Mouse (Mus musculus): ENCODE data around the gene Zfp648. TPM values are rescaled to one million over a fixed set of nuclear protein-coding genes. Genes with fewer than 3 reads are reported as not detected.

Gene Zfp648
- polyA plus RNA-seq, 1 experiment from 2014 or later: 0.66 TPM

- no peaks in the 10 kb centered on the region for H3K9me3 ChIP-seq
- H3K4me1 ChIP-seq: no peaks in the 10 kb centered on the region
- no peaks in the 10 kb centered on the region for H3K36me3 ChIP-seq
- ATAC-seq (ENCODE audit: insufficient number of reproducible peaks, insufficient read depth, low FRiP score, low TSS enrichment, low read depth): no peak
- no peak overlapping the region for H3K27ac ChIP-seq
- H3K27me3 ChIP-seq: no peaks in the 10 kb centered on the region
- no peak overlapping the region for H3K4me2 ChIP-seq
- no peak overlapping the region for H3K4me3 ChIP-seq
- WGBS: 82% methylated on average over 4 of the region's 4 CpGs
- no peak overlapping the region for H3K9ac ChIP-seq
These were observed 31.6 kb downstream of the Zfp648 start for GRCm38 (mm10) chr1:154232594-154232993.

DNA sequence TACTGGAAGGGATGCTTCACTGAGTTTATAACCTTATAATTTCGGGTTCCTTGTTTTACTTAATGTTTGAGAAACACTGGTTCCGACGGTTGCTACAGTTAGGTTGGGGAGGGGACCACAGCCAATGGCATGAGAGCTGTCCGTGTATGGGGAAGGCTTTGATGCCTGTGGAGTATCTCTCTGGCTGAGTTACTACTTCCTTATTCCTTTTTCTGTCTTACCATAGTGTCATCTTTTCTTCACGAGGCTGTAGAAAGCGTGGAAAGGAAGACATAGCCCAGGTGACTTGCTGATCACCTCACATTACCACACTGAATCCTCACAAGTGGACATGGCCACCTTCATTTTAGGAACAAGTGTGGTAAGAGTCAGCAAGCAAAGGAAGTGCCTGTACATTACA, 32.0 kb downstream of the Zfp648 start:
- H3K27ac ChIP-seq: no peak overlapping the region
- H3K9ac ChIP-seq: no peak overlapping the region
- 75% methylated on average over 6 of the region's 6 CpGs for WGBS
- H3K27me3 ChIP-seq: no peaks in the 10 kb centered on the region
- no peak overlapping the region for H3K4me2 ChIP-seq
- no peaks in the 10 kb centered on the region for H3K4me1 ChIP-seq
- no peaks in the 10 kb centered on the region for H3K36me3 ChIP-seq
- ATAC-seq (ENCODE audit: insufficient number of reproducible peaks, insufficient read depth, low FRiP score, low TSS enrichment, low read depth): no peak
- no peak overlapping the region for H3K4me3 ChIP-seq
- no peaks in the 10 kb centered on the region for H3K9me3 ChIP-seq

DNA sequence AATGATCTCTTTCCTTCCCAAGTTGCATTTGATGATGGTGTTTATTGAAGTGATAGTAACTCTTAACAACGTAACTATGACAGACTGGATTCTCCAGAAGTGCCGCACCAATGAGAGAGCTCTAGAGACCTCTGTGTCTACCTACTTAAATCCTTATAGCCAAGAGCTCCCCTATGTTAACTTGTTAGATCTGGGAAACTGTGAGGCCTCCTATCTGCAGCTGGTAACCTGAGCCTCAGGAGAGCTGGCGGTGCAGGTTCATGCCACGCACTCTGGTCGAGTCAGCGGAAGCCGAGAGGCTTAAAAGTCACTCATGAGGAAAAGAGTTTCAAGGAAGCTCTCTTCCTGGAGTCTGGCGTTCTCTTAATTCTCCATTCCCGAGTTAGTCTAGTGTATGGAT, 33.8 kb downstream of the Zfp648 start:
- H3K36me3 ChIP-seq: no peaks in the 10 kb centered on the region
- no peak overlapping the region for H3K9ac ChIP-seq
- ATAC-seq (ENCODE audit: insufficient number of reproducible peaks, insufficient read depth, low FRiP score, low TSS enrichment, low read depth): no peak
- H3K27me3 ChIP-seq: no peaks in the 10 kb centered on the region
- no peak overlapping the region for H3K27ac ChIP-seq
- no peaks in the 10 kb centered on the region for H3K9me3 ChIP-seq
- 72% methylated on average over 9 of the region's 9 CpGs for WGBS
- H3K4me1 ChIP-seq: no peaks in the 10 kb centered on the region
- no peak overlapping the region for H3K4me2 ChIP-seq
- H3K4me3 ChIP-seq: no peak overlapping the region

DNA sequence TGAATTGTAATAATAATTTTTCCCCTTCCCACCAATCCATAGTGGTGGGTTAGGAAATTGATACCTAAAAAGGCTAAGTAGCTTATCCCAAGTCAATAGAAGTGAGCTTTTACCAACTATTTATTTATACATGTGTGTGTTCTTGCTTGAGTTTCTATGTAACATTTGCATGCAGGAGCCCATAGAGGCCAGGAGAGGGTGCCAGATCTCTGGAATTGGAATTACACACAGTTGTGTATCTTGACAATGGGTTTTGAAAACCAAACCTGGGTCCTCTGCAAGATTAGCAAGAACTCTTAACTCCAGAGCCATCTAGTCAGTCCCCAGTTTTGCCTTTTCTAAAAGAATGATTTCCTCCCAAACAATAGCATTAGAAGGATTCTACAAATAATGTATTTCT, 37.9 kb downstream of the Zfp648 start:
- Histone ChIP-seq H3K4me1 (no peaks in the 10 kb centered on the region), H3K36me3 (no peaks in the 10 kb centered on the region), H3K27ac (no peak overlapping the region), H3K4me2 (no peak overlapping the region), H3K9ac (no peak overlapping the region), H3K27me3 (no peaks in the 10 kb centered on the region), H3K4me3 (no peak overlapping the region), H3K9me3 (no peaks in the 10 kb centered on the region)
- no peak for ATAC-seq (ENCODE audit: insufficient number of reproducible peaks, insufficient read depth, low FRiP score, low TSS enrichment, low read depth)

DNA sequence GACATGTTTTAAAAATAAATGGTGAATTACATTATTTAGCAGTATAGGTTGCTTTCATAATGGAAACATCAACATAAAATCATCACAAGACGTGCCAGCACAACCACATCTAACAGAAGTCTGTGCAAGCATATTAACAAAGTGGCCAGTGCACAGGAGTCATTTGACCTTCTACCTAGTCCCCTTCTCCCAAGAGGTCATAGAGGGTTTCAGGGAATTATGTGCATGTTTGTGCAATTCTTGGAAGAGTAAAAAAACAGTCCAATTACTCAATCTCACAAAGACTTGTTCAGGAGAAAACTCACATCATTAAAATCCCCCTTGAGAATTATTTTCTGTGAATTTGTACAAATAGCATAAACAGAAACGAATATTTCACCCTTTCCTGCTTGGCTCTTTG, 50.2 kb downstream of the Zfp648 start:
- no peak for ATAC-seq (ENCODE audit: insufficient number of reproducible peaks, insufficient read depth, low FRiP score, low TSS enrichment, low read depth)
- Histone ChIP-seq H3K4me1 (no peaks in the 10 kb centered on the region), H3K27ac (no peak overlapping the region), H3K4me3 (no peak overlapping the region), H3K9me3 (no peaks in the 10 kb centered on the region), H3K9ac (no peak overlapping the region), H3K36me3 (no peaks in the 10 kb centered on the region), H3K27me3 (no peaks in the 10 kb centered on the region), H3K4me2 (no peak overlapping the region)
- WGBS: 74% methylated on average over 2 of the region's 2 CpGs

DNA sequence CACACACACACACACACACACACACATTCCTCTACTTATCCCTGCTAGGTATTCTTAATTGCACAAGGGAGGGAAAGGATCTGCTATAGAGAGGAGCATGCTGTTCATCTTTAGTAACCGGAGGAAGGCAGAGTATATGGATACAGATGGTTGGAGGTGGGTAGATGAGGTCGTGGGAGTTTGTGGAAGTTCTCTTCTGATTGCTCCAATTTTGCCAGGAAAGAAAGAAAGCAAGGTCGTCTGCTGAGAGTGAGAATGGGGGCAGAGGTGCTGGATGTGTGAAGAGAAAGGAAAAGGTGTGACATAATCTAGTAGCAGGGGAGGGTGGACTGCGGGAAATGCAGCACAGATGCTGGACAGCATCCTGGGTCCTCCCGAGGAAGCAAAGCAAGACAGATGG, 51.8 kb downstream of the Zfp648 start:
- no peaks in the 10 kb centered on the region for H3K27me3 ChIP-seq
- H3K27ac ChIP-seq: no peak overlapping the region
- H3K9me3 ChIP-seq: no peaks in the 10 kb centered on the region
- no peaks in the 10 kb centered on the region for H3K4me1 ChIP-seq
- H3K9ac ChIP-seq: no peak overlapping the region
- 63% methylated on average over 5 of the region's 5 CpGs for WGBS
- ATAC-seq (ENCODE audit: insufficient number of reproducible peaks, insufficient read depth, low FRiP score, low TSS enrichment, low read depth): no peak
- no peak overlapping the region for H3K4me2 ChIP-seq
- H3K36me3 ChIP-seq: no peaks in the 10 kb centered on the region
- no peak overlapping the region for H3K4me3 ChIP-seq

Data from embryonic facial prominence, embryonic 13.5 days (tissue).